In the genomic region with DNA sequence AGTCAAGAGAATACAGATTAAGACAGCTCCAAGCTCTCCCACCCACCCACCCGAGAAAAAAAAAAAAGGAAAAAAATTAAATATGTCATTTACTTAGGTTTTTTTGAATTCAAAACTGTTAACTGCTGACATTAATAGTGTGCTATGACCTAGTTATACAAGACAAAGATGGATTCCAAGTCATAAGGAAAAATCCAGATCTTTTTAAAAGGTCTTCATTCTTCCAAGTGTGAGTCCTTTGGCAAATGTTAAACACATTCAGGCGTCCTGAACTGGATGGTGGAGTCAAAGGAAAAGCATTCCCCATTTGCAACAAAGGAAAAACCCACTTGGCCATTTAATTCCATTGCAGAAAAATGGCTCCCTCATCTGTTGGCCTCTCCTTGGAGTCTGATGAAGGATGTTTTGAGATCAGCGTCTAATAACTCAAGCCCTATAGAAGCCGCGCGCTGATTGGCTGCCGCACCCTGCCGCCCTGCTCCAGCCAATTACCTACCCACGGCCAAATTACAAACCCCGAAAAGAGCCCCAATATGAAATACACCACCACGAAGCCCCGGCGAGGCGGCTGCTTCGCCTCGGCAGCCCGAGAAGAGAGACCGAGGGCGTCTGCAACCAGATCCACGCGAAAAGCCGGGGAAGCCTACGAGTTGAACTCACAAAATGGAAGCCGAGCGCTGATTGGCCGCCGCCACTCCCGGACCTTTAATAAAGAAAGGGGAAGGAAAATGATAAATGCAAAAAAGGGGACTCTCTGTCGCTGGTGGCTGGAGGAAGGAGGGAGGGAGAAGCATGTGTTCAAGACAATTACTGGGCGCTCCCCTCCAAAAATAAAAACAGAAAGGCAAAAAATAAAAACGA, we compare ENCODE assay signal across 1 mouse cellular context.
TF ChIP-seq lines count a peak whose summit lies in the region.

No protein-coding gene starts in this region.

TF ChIP-seq in MEL, 35 proteins besides CTCF, POLR2A, EP300 and RAD21:
- no peak for TF ChIP-seq BHLHE40 (IDR thresholded peaks at IDR 0.05; ENCODE audit: borderline replicate concordance, low read depth, low read length)
- TF ChIP-seq ZC3H11A (IDR thresholded peaks at IDR 0.05; ENCODE audit: low read depth, low read length), result no peak
- peak; percentile 27; the same call in 1 of the 2 replicates for TF ChIP-seq ETS1 (IDR thresholded peaks at IDR 0.05; ENCODE audit: low read depth, low read length)
- no peak; the same call in 1 of the 2 replicates for TF ChIP-seq RCOR1 (IDR thresholded peaks at IDR 0.05; ENCODE audit: low read depth, low read length)
- TF ChIP-seq MYC (IDR thresholded peaks at IDR 0.05; ENCODE audit: low read depth, low read length), result no peak; the same call in 1 of the 2 replicates
- no peak for TF ChIP-seq E2F4 (IDR thresholded peaks at IDR 0.05; ENCODE audit: borderline replicate concordance, low read depth, low read length)
- TF ChIP-seq TBP (IDR thresholded peaks at IDR 0.05; ENCODE audit: low read depth, low read length), result peak; percentile 96
- TF ChIP-seq POLR2AphosphoS5 (IDR thresholded peaks at IDR 0.05; ENCODE audit: borderline replicate concordance, low read depth, low read length), result peak; percentile 92; the same call in 1 of the 2 replicates
- TF ChIP-seq ZNF384 (IDR thresholded peaks at IDR 0.05; ENCODE audit: low read depth, low read length), result no peak; the same call in 1 of the 2 replicates
- peak; percentile 69 for TF ChIP-seq HCFC1 (IDR thresholded peaks at IDR 0.05; ENCODE audit: low read depth, low read length)
- TF ChIP-seq CHD2 (IDR thresholded peaks at IDR 0.05; ENCODE audit: low read length), result no peak
- TF ChIP-seq KAT2A (conservative IDR thresholded peaks at IDR 0.05; ENCODE audit: low read depth, low read length), result no peak
- TF ChIP-seq ZKSCAN1 (IDR thresholded peaks at IDR 0.05; ENCODE audit: low read depth, low read length), result no peak
- 0 out of 2 replicates have a peak, but pooled peaks have one; percentile 32 for TF ChIP-seq ELF1 (IDR thresholded peaks at IDR 0.05; ENCODE audit: low read depth, low read length)
- TF ChIP-seq SMC3 (IDR thresholded peaks at IDR 0.05; ENCODE audit: low read depth, low read length), result no peak
- TF ChIP-seq USF1 (IDR thresholded peaks at IDR 0.05; ENCODE audit: low read depth, low read length), result no peak
- TF ChIP-seq TAL1 (IDR thresholded peaks at IDR 0.05; ENCODE audit: low read length), result no peak
- peak; percentile 99 for TF ChIP-seq POLR2AphosphoS2 (IDR thresholded peaks at IDR 0.05; ENCODE audit: low read length)
- peak; percentile 87 for TF ChIP-seq MAX (IDR thresholded peaks at IDR 0.05; ENCODE audit: low read length)
- TF ChIP-seq NRF1 (IDR thresholded peaks at IDR 0.05; ENCODE audit: insufficient read depth, low read depth, low read length, poor library complexity, severe bottlenecking), result no peak
- no peak for TF ChIP-seq JUND (IDR thresholded peaks at IDR 0.05; ENCODE audit: low read depth, low read length)
- TF ChIP-seq GABPA (IDR thresholded peaks at IDR 0.05; ENCODE audit: low read depth, low read length), result 0 out of 2 replicates have a peak, but pooled peaks have one; percentile 31
- TF ChIP-seq ZMIZ1 (IDR thresholded peaks at IDR 0.05; ENCODE audit: low read depth, low read length), result peak; percentile 98
- no peak for TF ChIP-seq UBTF (IDR thresholded peaks at IDR 0.05; ENCODE audit: borderline replicate concordance, insufficient read depth, low read depth, low read length)
- no peak for TF ChIP-seq MAZ (IDR thresholded peaks at IDR 0.05; ENCODE audit: low read depth, low read length)
- peak; percentile 96 for TF ChIP-seq NELFE (IDR thresholded peaks at IDR 0.05; ENCODE audit: low read depth, low read length)
- TF ChIP-seq MEF2A (IDR thresholded peaks at IDR 0.05; ENCODE audit: extremely low read depth, insufficient replicate concordance, low read depth, low read length, poor library complexity, severe bottlenecking), result no peak; the same call in 1 of the 2 replicates
- TF ChIP-seq TCF12 (IDR thresholded peaks at IDR 0.05; ENCODE audit: low read depth, low read length), result peak; percentile 68
- TF ChIP-seq MAFK (IDR thresholded peaks at IDR 0.05; ENCODE audit: borderline replicate concordance, low read depth, low read length), result no peak
- no peak for TF ChIP-seq MYB (IDR thresholded peaks at IDR 0.05; ENCODE audit: low read depth, low read length)
- no peak for TF ChIP-seq USF2 (IDR thresholded peaks at IDR 0.05; ENCODE audit: borderline replicate concordance in 1 of 2, insufficient read depth in 1 of 2, low read depth in 1 of 2, low read length in 2 of 2)
- peak; percentile 94 for TF ChIP-seq CHD1 (IDR thresholded peaks at IDR 0.05; ENCODE audit: low read depth, low read length)
- TF ChIP-seq GATA1 (IDR thresholded peaks at IDR 0.05; ENCODE audit: low read depth, low read length), result no peak
- peak; percentile 85 for TF ChIP-seq MXI1 (IDR thresholded peaks at IDR 0.05; ENCODE audit: low read depth, low read length)
- TF ChIP-seq SIN3A (IDR thresholded peaks at IDR 0.05; ENCODE audit: low read length), result peak; percentile 90
